Mouse (Mus musculus) hindlimb bud, embryonic 11.5 days (tissue): Measurements from ENCODE around the gene Aars2.

ENCODE experiments used
- DNase-seq: peaks from one replicate; pipeline ENCODE4 v3.0.0-alpha.2; 2012; ENCODE audit warnings: low read depth, low spot score; ENCODE audit errors: extremely low spot score

The Aars2 gene

GRCm38 (mm10) chr17:45506700-45507189, at the start of gene Aars2:
Gene Aars2 (plus strand): TSS chr17:45506841.
- peak; percentile 77 for DNase-seq

GRCm38 (mm10) chr17:45457487-45457886, 49.2 kb upstream of the Aars2 start:
- no peak for DNase-seq

DNA sequence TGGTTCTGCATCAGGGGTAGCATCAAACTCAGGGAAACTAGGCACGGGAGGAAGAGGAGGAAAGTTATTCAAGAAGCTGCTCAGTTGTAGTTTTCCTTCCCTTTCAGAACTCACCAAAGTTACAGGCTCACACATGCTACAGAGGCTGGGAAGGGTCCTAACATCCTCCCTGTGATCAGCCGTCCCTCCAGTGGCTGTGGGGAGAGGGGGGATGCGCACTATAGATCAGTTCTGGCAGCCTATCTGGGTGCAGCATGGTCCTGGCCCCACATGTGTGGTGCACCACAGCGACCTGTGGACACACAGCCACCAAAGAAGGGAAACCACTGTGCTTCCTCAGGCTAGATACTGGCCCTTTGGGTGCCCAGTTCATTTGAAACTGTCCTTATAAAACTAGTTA, 48.1 kb upstream of the Aars2 start:
- DNase-seq: no peak

DNA sequence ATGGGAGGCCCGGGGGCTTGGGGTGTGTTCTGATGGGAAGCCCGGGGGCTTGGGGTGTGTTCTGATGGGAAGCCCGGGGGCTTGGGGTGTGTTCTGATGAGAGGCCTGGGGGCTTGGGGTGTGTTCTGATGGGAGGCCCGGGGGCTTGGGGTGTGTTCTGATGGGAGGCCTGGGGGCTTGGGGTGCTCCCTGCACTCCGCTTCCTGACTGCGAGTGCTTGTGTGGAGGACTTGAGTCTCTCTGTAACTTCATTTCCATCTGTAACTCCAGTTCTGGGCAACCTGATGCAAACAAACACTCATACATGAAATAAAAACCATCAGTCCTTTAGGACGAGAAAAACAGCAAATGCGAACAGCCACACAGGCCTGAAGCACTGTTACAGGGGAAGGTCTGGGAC, 47.6 kb upstream of the Aars2 start:
- DNase-seq: no peak

DNA sequence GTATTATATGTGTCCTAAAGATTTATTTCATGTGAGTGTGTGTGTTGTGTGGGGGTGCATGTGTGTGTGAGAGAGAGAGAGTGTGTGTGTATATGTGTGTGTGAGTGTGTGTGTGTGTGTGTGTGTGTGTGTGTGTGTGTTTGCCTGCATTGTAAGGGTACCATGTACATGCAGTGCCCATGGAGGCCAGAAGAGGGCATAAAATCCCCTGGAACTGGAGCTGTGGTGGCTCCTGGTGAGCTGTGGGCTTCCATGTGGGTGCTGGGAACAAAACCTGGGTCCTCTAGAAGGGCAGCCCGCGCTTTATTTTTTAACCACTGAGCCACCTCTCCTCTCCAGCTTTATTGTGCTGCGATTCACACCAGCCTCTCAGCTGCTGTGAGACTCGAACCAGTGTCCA, 44.1 kb upstream of the Aars2 start:
- no peak for DNase-seq

DNA sequence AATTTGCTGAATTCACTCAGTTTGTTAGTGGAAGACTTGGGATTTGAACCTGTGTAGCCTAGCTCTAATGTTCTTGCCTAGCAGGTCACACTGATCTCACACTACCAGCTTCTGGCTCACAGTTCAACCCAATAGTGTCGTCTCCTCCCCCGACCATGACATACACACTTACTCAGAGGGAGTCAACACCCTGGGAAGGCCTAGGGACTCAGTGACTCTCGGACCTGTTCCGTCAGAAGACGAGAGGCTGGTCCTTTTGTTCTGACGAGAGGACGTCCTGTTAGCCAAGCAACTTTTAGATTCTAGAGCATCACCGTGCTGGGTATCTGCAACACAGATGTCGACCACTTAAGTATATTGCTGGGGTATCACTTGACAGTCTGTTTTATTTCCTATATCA, 42.4 kb upstream of the Aars2 start:
- no peak for DNase-seq

DNA sequence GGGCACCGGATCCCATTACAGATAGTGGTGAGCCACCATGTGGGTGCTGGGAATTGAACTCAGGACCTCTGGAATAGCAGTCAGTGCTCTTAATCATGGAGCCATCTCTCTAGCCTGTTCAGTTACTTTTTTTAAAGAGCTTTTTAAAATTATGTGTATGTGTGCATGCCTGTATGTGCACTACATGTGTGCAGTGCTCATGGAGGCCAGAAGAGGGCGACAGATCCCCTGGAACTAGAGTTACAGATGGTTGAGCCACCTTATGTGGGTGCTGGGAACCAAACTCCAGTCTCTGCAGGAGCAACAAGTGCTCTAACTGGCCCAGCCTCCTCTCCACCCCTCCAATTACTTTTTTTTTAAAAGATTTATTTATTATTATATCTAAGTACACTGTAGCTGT, 39.9 kb upstream of the Aars2 start:
- no peak for DNase-seq

DNA sequence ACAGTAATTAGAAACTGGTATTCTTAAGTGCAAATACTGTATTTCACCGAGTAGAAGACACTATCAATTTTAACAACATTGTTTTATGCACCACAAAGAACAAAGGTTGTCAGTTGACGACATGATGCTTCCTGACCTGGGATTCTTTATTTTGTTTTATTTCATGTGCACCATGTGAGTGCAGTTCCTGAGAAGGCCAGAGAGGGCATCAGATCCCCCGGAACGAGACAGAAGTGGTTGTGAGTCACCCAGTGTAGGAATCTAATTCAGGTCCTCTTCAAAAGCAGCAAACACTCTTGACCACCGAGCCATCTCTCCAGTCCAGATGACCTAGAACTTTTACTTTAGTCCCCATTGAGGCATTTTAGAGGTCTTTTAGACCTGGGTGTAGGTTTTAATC, 38.3 kb upstream of the Aars2 start:
- DNase-seq: no peak

GRCm38 (mm10) chr17:45470726-45471125, 35.9 kb upstream of the Aars2 start:
- no peak for DNase-seq

- no peak for DNase-seq
These were observed 33.0 kb upstream of the Aars2 start for GRCm38 (mm10) chr17:45473667-45474066.

DNA sequence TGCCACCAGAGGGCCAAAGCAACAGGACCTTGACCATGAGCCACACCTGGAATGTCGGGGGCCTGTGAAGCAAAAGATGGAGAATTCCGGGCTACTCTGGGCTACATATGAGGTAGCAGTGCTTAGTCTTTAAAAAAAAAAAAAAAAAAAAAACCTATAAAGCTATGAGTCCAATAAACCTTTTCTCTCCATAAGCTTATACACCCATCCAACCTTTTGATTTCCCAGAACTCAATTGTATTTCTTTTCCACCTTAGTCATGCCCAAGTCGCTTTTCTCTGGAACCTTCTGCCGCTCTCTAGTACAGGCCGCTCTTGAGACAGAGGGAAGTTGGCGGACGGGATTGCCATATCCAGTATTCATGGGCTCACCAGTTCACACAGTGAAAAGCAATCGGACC, 32.5 kb upstream of the Aars2 start:
- DNase-seq: no peak

GRCm38 (mm10) chr17:45474669-45475465, 31.8 kb upstream of the Aars2 start, which contains the start of gene Spats1:
Gene Spats1 (minus strand): TSS chr17:45475415.
- DNase-seq: no peak

GRCm38 (mm10) chr17:45478234-45478825, 28.3 kb upstream of the Aars2 start:
- DNase-seq: peak; percentile 46

GRCm38 (mm10) chr17:45480429-45480828, 26.2 kb upstream of the Aars2 start:
- DNase-seq: no peak

DNA sequence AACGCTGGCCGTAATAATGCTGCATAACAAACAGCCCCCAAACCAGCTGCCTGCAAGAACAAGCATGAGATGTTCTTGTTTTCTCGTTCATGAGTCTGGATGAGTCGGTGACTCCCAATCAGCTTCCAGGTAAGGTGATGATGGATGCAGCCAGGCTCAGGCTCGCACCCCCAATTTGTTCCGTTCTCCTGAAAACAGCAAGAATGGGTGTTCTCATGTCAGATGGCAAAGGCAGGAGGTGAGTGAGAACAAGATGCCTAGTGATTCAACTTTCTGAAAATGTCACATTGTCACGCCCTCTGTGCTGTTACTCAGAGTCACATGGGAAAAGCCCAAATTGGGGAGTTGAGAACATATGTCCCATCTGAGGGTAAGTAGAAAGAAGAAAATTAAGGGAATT, 21.1 kb upstream of the Aars2 start:
- DNase-seq: no peak

GRCm38 (mm10) chr17:45487216-45487615, 19.4 kb upstream of the Aars2 start:
- DNase-seq: no peak

- DNase-seq: no peak
These were observed 18.1 kb upstream of the Aars2 start for GRCm38 (mm10) chr17:45488321-45489254.

- no peak for DNase-seq
These were observed 16.9 kb upstream of the Aars2 start for GRCm38 (mm10) chr17:45489736-45490135.

- no peak for DNase-seq
These were observed 16.0 kb upstream of the Aars2 start for GRCm38 (mm10) chr17:45490532-45491154.

- no peak for DNase-seq
These were observed 11.2 kb upstream of the Aars2 start for GRCm38 (mm10) chr17:45495398-45495797.

DNA sequence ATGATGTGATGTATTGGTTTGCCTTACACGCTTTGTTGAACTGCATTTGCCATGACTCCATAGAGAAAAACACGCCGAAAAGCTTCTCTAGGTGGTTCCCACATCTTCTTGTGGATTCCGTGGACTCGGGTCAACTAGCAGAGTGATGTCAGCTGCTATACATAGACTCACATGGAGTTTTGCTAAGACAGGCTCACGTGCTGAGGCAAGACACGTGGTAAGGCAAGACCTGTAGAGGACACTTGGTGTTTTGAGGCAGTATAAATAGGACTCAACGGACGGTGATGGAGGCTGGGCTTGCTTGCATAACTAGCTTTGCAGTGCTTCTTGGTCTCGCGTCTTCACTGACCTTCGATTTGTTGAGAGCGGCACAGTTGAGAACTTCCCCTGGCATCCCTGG, 8.2 kb upstream of the Aars2 start:
- DNase-seq: no peak
